Mouse (Mus musculus): Measurements from ENCODE around the gene Ly6g6c.
A peak's percentile ranks its signal among the peaks of the same experiment; 100 is the strongest.
"Not testable (repeated sequence)": the region's sequence is repeated elsewhere in the genome, so short reads cannot be mapped to it uniquely, and the experiment has no call there.

Gene Ly6g6c

GRCm38 (mm10) chr17:35031272-35031671 lies 33.9 kb upstream of the Ly6g6c start:
- no peak for DNase-seq (ENCODE audit: low read depth, low spot score)

GRCm38 (mm10) chr17:35031880-35032279 lies 33.3 kb upstream of the Ly6g6c start:
- DNase-seq (ENCODE audit: low read depth, low spot score), result no peak

GRCm38 (mm10) chr17:35032323-35032870 lies 32.8 kb upstream of the Ly6g6c start:
- no peak for DNase-seq (ENCODE audit: low read depth, low spot score)

- not testable (repeated sequence) for DNase-seq (ENCODE audit: low read depth, low spot score)
Measured at GRCm38 (mm10) chr17:35033703-35034102, 31.5 kb upstream of the Ly6g6c start.

- DNase-seq (ENCODE audit: low read depth, low spot score), result no peak
Measured at GRCm38 (mm10) chr17:35034896-35035295, 30.3 kb upstream of the Ly6g6c start.

- no peak for DNase-seq (ENCODE audit: low read depth, low spot score)
Measured at GRCm38 (mm10) chr17:35039121-35039873, 25.9 kb upstream of the Ly6g6c start.

GRCm38 (mm10) chr17:35043794-35044193 lies 21.4 kb upstream of the Ly6g6c start:
- no peak for DNase-seq (ENCODE audit: low read depth, low spot score)

GRCm38 (mm10) chr17:35044904-35045806 lies 20.0 kb upstream of the Ly6g6c start:
- DNase-seq (ENCODE audit: low read depth, low spot score), result no peak

GRCm38 (mm10) chr17:35045807-35046680 lies 19.1 kb upstream of the Ly6g6c start:
- no peak for DNase-seq (ENCODE audit: low read depth, low spot score)

GRCm38 (mm10) chr17:35046681-35047455 lies 18.3 kb upstream of the Ly6g6c start, which contains the start of gene Msh5:
Gene Msh5, minus strand, starts transcription at chr17:35046745.
- peak; percentile 98 for DNase-seq (ENCODE audit: low read depth, low spot score)

GRCm38 (mm10) chr17:35047688-35048087 lies 17.5 kb upstream of the Ly6g6c start:
- peak; percentile 20 for DNase-seq (ENCODE audit: low read depth, low spot score)

GRCm38 (mm10) chr17:35048149-35048931 lies 16.8 kb upstream of the Ly6g6c start:
- peak; percentile 79 for DNase-seq (ENCODE audit: low read depth, low spot score)

- DNase-seq (ENCODE audit: low read depth, low spot score), result peak; percentile 42
Measured at GRCm38 (mm10) chr17:35048932-35049440, 16.2 kb upstream of the Ly6g6c start.

GRCm38 (mm10) chr17:35049561-35050016 lies 15.6 kb upstream of the Ly6g6c start, which contains the start of gene Clic1:
Gene Clic1, plus strand, starts transcription at chr17:35049966.
- DNase-seq (ENCODE audit: low read depth, low spot score), result peak; percentile 59

- DNase-seq (ENCODE audit: low read depth, low spot score), result peak; percentile 79
Measured at GRCm38 (mm10) chr17:35050126-35050750, 14.9 kb upstream of the Ly6g6c start.

- DNase-seq (ENCODE audit: low read depth, low spot score), result peak; percentile 87
Measured at GRCm38 (mm10) chr17:35051156-35052086, 13.8 kb upstream of the Ly6g6c start.

GRCm38 (mm10) chr17:35052271-35052798 lies 12.9 kb upstream of the Ly6g6c start:
- no peak for DNase-seq (ENCODE audit: low read depth, low spot score)

All from CD4-positive helper T cell, adult 2 months (primary cell).